Mouse (Mus musculus): ENCODE data around the gene Fv1.

DNA sequence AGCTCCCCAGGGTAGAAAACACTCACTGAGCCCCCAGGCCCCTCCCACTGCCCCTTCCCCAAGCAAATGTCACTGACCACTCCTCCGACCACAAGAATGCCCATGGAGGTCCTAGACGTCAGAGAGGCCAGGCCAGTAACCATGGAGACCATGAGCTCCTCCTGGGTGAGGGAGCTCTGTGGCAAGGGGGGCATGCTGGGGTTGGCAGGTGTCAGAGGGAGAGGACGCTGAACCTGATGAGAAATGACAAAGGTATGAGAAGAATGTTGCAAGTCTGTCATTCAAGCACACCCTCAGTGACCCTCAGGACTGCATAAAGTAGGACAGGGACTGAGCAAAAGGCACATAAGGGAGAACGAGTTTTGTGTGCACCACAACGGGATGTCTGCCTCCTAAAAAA lies 11.1 kb downstream of the Fv1 start:
- TF ChIP-seq CTCF (IDR thresholded peaks at IDR 0.05; ENCODE audit: control insufficient read depth, insufficient read depth, insufficient replicate concordance, low read depth, low read length) = no peak
- no peak for TF ChIP-seq POLR2A (IDR thresholded peaks at IDR 0.05; ENCODE audit: control insufficient read depth, low read depth, low read length)

Measured in testis, adult 2 months (tissue).